Mouse (Mus musculus): ENCODE results near the gene Zbtb46.

Zbtb46 gene

GRCm38 (mm10) chr2:181375787-181376186 lies 83.4 kb downstream of the Zbtb46 start:
- in situ Hi-C loops (cut with MboI, MseI), result no loop called here

- in situ Hi-C loops (cut with MboI, MseI), result loop anchor here in 1 of 2 experiments (25.0 kb wide), 1 partner anchor 658 kb away; the partner anchor contains the start of genes Dido1 and Gid8
These were observed 89.2 kb downstream of the Zbtb46 start for GRCm38 (mm10) chr2:181370001-181370400.

GRCm38 (mm10) chr2:181365655-181366075 lies 93.6 kb downstream of the Zbtb46 start:
- in situ Hi-C loops (cut with MboI, MseI), result loop anchor here in 1 of 2 experiments (25.0 kb wide), 1 partner anchor 653 kb away; the partner anchor contains the start of genes Dido1 and Gid8

GRCm38 (mm10) chr2:181364860-181365596 lies 94.2 kb downstream of the Zbtb46 start, which contains the start of the genes Zgpat and Arfrp1:
Gene Zgpat (plus strand): TSS chr2:181364928.
Gene Arfrp1 (minus strand): TSS chr2:181365404.
- in situ Hi-C loops (cut with MboI, MseI), result loop anchor here in 1 of 2 experiments (25.0 kb wide), 1 partner anchor 653 kb away; the partner anchor contains the start of genes Dido1 and Gid8

GRCm38 (mm10) chr2:181364487-181364859 lies 94.8 kb downstream of the Zbtb46 start:
- in situ Hi-C loops (cut with MboI, MseI), result loop anchor here in 1 of 2 experiments (25.0 kb wide), 1 partner anchor 652 kb away; the partner anchor contains the start of genes Dido1 and Gid8

- in situ Hi-C loops (cut with MboI, MseI), result loop anchor here in 1 of 2 experiments (25.0 kb wide), 1 partner anchor 652 kb away; the partner anchor contains the start of genes Dido1 and Gid8
These were observed 95.3 kb downstream of the Zbtb46 start for GRCm38 (mm10) chr2:181363946-181364345.

GRCm38 (mm10) chr2:181356780-181357179 lies 102.4 kb downstream of the Zbtb46 start:
- in situ Hi-C loops (cut with MboI, MseI), result loop anchor here in 1 of 2 experiments (25.0 kb wide), 1 partner anchor 644 kb away; the partner anchor contains the start of genes Dido1 and Gid8

- in situ Hi-C loops (cut with MboI, MseI), result no loop called here
These were observed 116.5 kb downstream of the Zbtb46 start for GRCm38 (mm10) chr2:181342766-181343165.

GRCm38 (mm10) chr2:181340426-181340825 lies 118.8 kb downstream of the Zbtb46 start:
- in situ Hi-C loops (cut with MboI, MseI), result no loop called here

Measured in T-helper 17 cell (primary cell).